Mouse (Mus musculus): ENCODE results near the gene E330021D16Rik. TPM values are rescaled to one million over a fixed set of nuclear protein-coding genes. Genes with fewer than 3 reads are reported as not detected.
A peak's percentile ranks its signal among the peaks of the same experiment; 100 is the strongest.
"Not testable (repeated sequence)": the region's sequence is repeated elsewhere in the genome, so short reads cannot be mapped to it uniquely, and the experiment has no call there.

The E330021D16Rik gene
- not detected in 2 replicates for polyA plus RNA-seq (2012; rRNA removed)

- TF ChIP-seq POLR2A (IDR thresholded peaks at IDR 0.05; ENCODE audit: borderline replicate concordance, extremely low read depth, insufficient read depth, insufficient read length, poor library complexity, severe bottlenecking) (no peak), CTCF (IDR thresholded peaks at IDR 0.05; ENCODE audit: borderline replicate concordance, extremely low read depth, insufficient read depth, insufficient read length) (no peak)
- DNase-seq (ENCODE audit: low read depth) = no peak
Measured at GRCm38 (mm10) chr6:136415133-136415775, at the start of gene E330021D16Rik. E330021D16Rik (minus strand) TSS chr6:136415569.

- DNase-seq (ENCODE audit: low read depth) = peak; percentile 5
- TF ChIP-seq POLR2A (IDR thresholded peaks at IDR 0.05; ENCODE audit: borderline replicate concordance, extremely low read depth, insufficient read depth, insufficient read length, poor library complexity, severe bottlenecking) (no peak), CTCF (IDR thresholded peaks at IDR 0.05; ENCODE audit: borderline replicate concordance, extremely low read depth, insufficient read depth, insufficient read length) (no peak)
Measured at GRCm38 (mm10) chr6:136465021-136465420, 49.7 kb upstream of the E330021D16Rik start.

GRCm38 (mm10) chr6:136464121-136464621 is 48.8 kb upstream of the E330021D16Rik start:
- DNase-seq (ENCODE audit: low read depth) = peak; percentile 47
- no peak for TF ChIP-seq POLR2A (IDR thresholded peaks at IDR 0.05; ENCODE audit: borderline replicate concordance, extremely low read depth, insufficient read depth, insufficient read length, poor library complexity, severe bottlenecking)
- TF ChIP-seq CTCF (IDR thresholded peaks at IDR 0.05; ENCODE audit: borderline replicate concordance, extremely low read depth, insufficient read depth, insufficient read length) = no peak

- DNase-seq (ENCODE audit: low read depth) = peak; percentile 25
- TF ChIP-seq POLR2A (IDR thresholded peaks at IDR 0.05; ENCODE audit: borderline replicate concordance, extremely low read depth, insufficient read depth, insufficient read length, poor library complexity, severe bottlenecking) (no peak), CTCF (IDR thresholded peaks at IDR 0.05; ENCODE audit: borderline replicate concordance, extremely low read depth, insufficient read depth, insufficient read length) (no peak)
Measured at GRCm38 (mm10) chr6:136463491-136463890, 48.1 kb upstream of the E330021D16Rik start.

- TF ChIP-seq POLR2A (IDR thresholded peaks at IDR 0.05; ENCODE audit: borderline replicate concordance, extremely low read depth, insufficient read depth, insufficient read length, poor library complexity, severe bottlenecking) (no peak), CTCF (IDR thresholded peaks at IDR 0.05; ENCODE audit: borderline replicate concordance, extremely low read depth, insufficient read depth, insufficient read length) (no peak)
- DNase-seq (ENCODE audit: low read depth) = no peak
Measured at GRCm38 (mm10) chr6:136459156-136459555, 43.8 kb upstream of the E330021D16Rik start.

GRCm38 (mm10) chr6:136456302-136456701 is 40.9 kb upstream of the E330021D16Rik start:
- TF ChIP-seq CTCF (IDR thresholded peaks at IDR 0.05; ENCODE audit: borderline replicate concordance, extremely low read depth, insufficient read depth, insufficient read length) = no peak
- no peak for DNase-seq (ENCODE audit: low read depth)

- DNase-seq (ENCODE audit: low read depth) = no peak
- TF ChIP-seq CTCF (IDR thresholded peaks at IDR 0.05; ENCODE audit: borderline replicate concordance, extremely low read depth, insufficient read depth, insufficient read length) (no peak), POLR2A (IDR thresholded peaks at IDR 0.05; ENCODE audit: borderline replicate concordance, extremely low read depth, insufficient read depth, insufficient read length, poor library complexity, severe bottlenecking) (no peak)
Measured at GRCm38 (mm10) chr6:136455696-136456095, 40.3 kb upstream of the E330021D16Rik start.

GRCm38 (mm10) chr6:136452623-136453022 is 37.3 kb upstream of the E330021D16Rik start:
- TF ChIP-seq CTCF (IDR thresholded peaks at IDR 0.05; ENCODE audit: borderline replicate concordance, extremely low read depth, insufficient read depth, insufficient read length) (no peak), POLR2A (IDR thresholded peaks at IDR 0.05; ENCODE audit: borderline replicate concordance, extremely low read depth, insufficient read depth, insufficient read length, poor library complexity, severe bottlenecking) (no peak)
- no peak for DNase-seq (ENCODE audit: low read depth)

- no peak for DNase-seq (ENCODE audit: low read depth)
- no peak for TF ChIP-seq POLR2A (IDR thresholded peaks at IDR 0.05; ENCODE audit: borderline replicate concordance, extremely low read depth, insufficient read depth, insufficient read length, poor library complexity, severe bottlenecking)
- no peak for TF ChIP-seq CTCF (IDR thresholded peaks at IDR 0.05; ENCODE audit: borderline replicate concordance, extremely low read depth, insufficient read depth, insufficient read length)
Measured at GRCm38 (mm10) chr6:136450863-136451262, 35.5 kb upstream of the E330021D16Rik start.

- TF ChIP-seq POLR2A (IDR thresholded peaks at IDR 0.05; ENCODE audit: borderline replicate concordance, extremely low read depth, insufficient read depth, insufficient read length, poor library complexity, severe bottlenecking) = no peak
- TF ChIP-seq CTCF (IDR thresholded peaks at IDR 0.05; ENCODE audit: borderline replicate concordance, extremely low read depth, insufficient read depth, insufficient read length) = no peak
Measured at GRCm38 (mm10) chr6:136449930-136450329, 34.6 kb upstream of the E330021D16Rik start.

GRCm38 (mm10) chr6:136449270-136449692 is 33.9 kb upstream of the E330021D16Rik start:
- TF ChIP-seq POLR2A (IDR thresholded peaks at IDR 0.05; ENCODE audit: borderline replicate concordance, extremely low read depth, insufficient read depth, insufficient read length, poor library complexity, severe bottlenecking) (no peak), CTCF (IDR thresholded peaks at IDR 0.05; ENCODE audit: borderline replicate concordance, extremely low read depth, insufficient read depth, insufficient read length) (no peak)
- peak; percentile 22 for DNase-seq (ENCODE audit: low read depth)

More at GRCm38 (mm10) chr6:136449930-136450329, 34.6 kb upstream of the E330021D16Rik start:
- DNase-seq (ENCODE audit: low read depth) = no peak

GRCm38 (mm10) chr6:136439205-136439604 is 23.8 kb upstream of the E330021D16Rik start:
- not testable (repeated sequence) for DNase-seq (ENCODE audit: low read depth)

GRCm38 (mm10) chr6:136436151-136436550 is 20.8 kb upstream of the E330021D16Rik start:
- not testable (repeated sequence) for DNase-seq (ENCODE audit: low read depth)

Measured in brain, embryonic 14.5 days (tissue).